Mouse (Mus musculus) kidney, embryonic 16.5 days (tissue): ENCODE data around the gene Naaladl2. TPM values are rescaled to one million over a fixed set of nuclear protein-coding genes. Genes with fewer than 3 reads are reported as not detected.

Experiments
- ATAC-seq: fragments of 200-750 bp; cut with Nextera tagmentation; 2 replicates; pipeline ENCODE4 v1.8.0; 2017; ENCODE audit warnings: moderate TSS enrichment; ENCODE audit not compliant: low FRiP score, low TSS enrichment
- H3K27ac ChIP-seq: fragments of 300-500 bp; sonication (generic); 2 replicates; pipeline ENCODE4 v1.5.1; 2014; ENCODE audit warnings: low read length
- H3K27me3 ChIP-seq: fragments of 300-500 bp; sonication (generic); 2 replicates; pipeline ENCODE4 v1.6.1; 2014; ENCODE audit warnings: low read length, control low read depth, mixed read lengths; ENCODE audit not compliant: insufficient read depth
- H3K36me3 ChIP-seq: fragments of 300-500 bp; sonication (generic); 2 replicates; pipeline ENCODE4 v1.6.1; 2014; ENCODE audit warnings: low read length, control low read depth, mixed read lengths; ENCODE audit not compliant: insufficient read depth
- H3K4me1 ChIP-seq: fragments of 300-500 bp; sonication (generic); 2 replicates; pipeline ENCODE4 v1.6.1; 2014; ENCODE audit warnings: low read length, control low read depth, mixed read lengths; ENCODE audit not compliant: insufficient read depth
- H3K4me2 ChIP-seq: fragments of 300-500 bp; sonication (generic); replicated peaks from 2 replicates; pipeline ENCODE4 v1.6.1; 2014; ENCODE audit warnings: low read depth, low read length
- H3K4me3 ChIP-seq: fragments of 300-500 bp; sonication (generic); 2 replicates; pipeline ENCODE4 v1.5.1; 2014; ENCODE audit warnings: mild to moderate bottlenecking, low read length
- H3K9ac ChIP-seq: fragments of 300-500 bp; sonication (generic); replicated peaks from 2 replicates; pipeline ENCODE4 v1.6.1; 2014; ENCODE audit warnings: low read length
- H3K9me3 ChIP-seq: fragments of 300-500 bp; sonication (generic); 2 replicates; pipeline ENCODE4 v1.6.1; 2016; ENCODE audit warnings: low read length, control low read depth
- WGBS: fragments of 180-500 bp; shearing (Covaris S2); extraction: QIAGEN DNeasy Blood & Tissue Kit; methylation state at CpG from one replicate; pipeline ENCODE4 v1.1.7; 2014; 5-methylcytosine and 5-hydroxymethylcytosine counted together
- polyA plus RNA-seq: library from polyadenylated mRNA; unstranded; fragments of >200 nt; fragmentation: Nextera tagmentation; extraction: Ambion mirVana; gene quantifications from 2 replicates; pipeline ENCODE4 v1.2.1, GENCODE M21; 2015

Naaladl2 gene
- polyA plus RNA-seq, 1 experiment from 2014 or later, result 3.3 TPM

- H3K27ac ChIP-seq, result no peak overlapping the region
- 92% methylated on average over 3 of the region's 3 CpGs for whole genome bisulfite sequencing
Measured at GRCm38 (mm10) chr3:24992078-24992477, 152.0 kb downstream of the Naaladl2 start.

GRCm38 (mm10) chr3:24982111-24982510, 161.9 kb downstream of the Naaladl2 start:
- H3K4me2 ChIP-seq, result no peak overlapping the region

More at GRCm38 (mm10) chr3:24992078-24992477, 152.0 kb downstream of the Naaladl2 start:
- H3K4me1 ChIP-seq, result no peaks in the 10 kb centered on the region
- H3K9me3 ChIP-seq, result no peaks in the 10 kb centered on the region
- H3K27me3 ChIP-seq, result no peaks in the 10 kb centered on the region
- no peaks in the 10 kb centered on the region for H3K36me3 ChIP-seq
- no peak overlapping the region for H3K4me2 ChIP-seq
- no peak overlapping the region for H3K9ac ChIP-seq
- ATAC-seq, result no peak
- H3K4me3 ChIP-seq, result no peak overlapping the region

DNA sequence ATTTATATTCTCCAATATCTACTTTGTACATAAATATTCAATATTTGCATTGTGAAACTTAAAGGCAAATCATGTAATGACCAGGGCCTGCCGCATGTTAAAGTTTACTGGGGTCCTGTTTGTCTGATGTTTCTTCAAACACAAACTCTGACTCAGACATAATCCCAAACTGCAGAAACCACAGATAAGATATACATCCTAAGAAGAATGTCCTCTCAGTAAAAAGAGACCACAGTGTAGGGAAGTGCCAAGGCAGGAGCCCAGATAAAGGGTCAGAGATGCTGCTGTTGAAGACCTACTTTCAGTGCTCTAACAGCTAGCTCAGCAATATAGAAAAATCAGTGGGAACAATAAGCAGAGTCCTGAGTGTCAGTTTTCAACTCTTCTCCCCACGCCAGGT, 201.9 kb downstream of the Naaladl2 start:
- H3K4me1 ChIP-seq, result no peaks in the 10 kb centered on the region
- no peak overlapping the region for H3K4me3 ChIP-seq
- H3K4me2 ChIP-seq, result no peak overlapping the region
- WGBS, result 85% methylated on average over 2 of the region's 2 CpGs
- no peaks in the 10 kb centered on the region for H3K9me3 ChIP-seq
- no peak overlapping the region for H3K9ac ChIP-seq
- H3K36me3 ChIP-seq, result no peaks in the 10 kb centered on the region
- no peaks in the 10 kb centered on the region for H3K27me3 ChIP-seq
- no peak for ATAC-seq
- no peak overlapping the region for H3K27ac ChIP-seq

More at GRCm38 (mm10) chr3:24982111-24982510, 161.9 kb downstream of the Naaladl2 start:
- no peak for ATAC-seq
- no peak overlapping the region for H3K9ac ChIP-seq
- no peak overlapping the region for H3K27ac ChIP-seq
- H3K4me1 ChIP-seq, result no peaks in the 10 kb centered on the region
- H3K9me3 ChIP-seq, result no peaks in the 10 kb centered on the region
- 31% methylated on average over 4 of the region's 4 CpGs for WGBS
- no peak overlapping the region for H3K4me3 ChIP-seq
- no peaks in the 10 kb centered on the region for H3K36me3 ChIP-seq
- H3K27me3 ChIP-seq, result no peaks in the 10 kb centered on the region

GRCm38 (mm10) chr3:24938507-24939182, 205.4 kb downstream of the Naaladl2 start:
- no peaks in the 10 kb centered on the region for H3K9me3 ChIP-seq
- no peaks in the 10 kb centered on the region for H3K36me3 ChIP-seq
- no peak overlapping the region for H3K9ac ChIP-seq
- no peak overlapping the region for H3K4me3 ChIP-seq
- ATAC-seq, result no peak
- no peak overlapping the region for H3K27ac ChIP-seq
- H3K4me1 ChIP-seq, result no peaks in the 10 kb centered on the region
- WGBS, result 89% methylated on average over 5 of the region's 5 CpGs
- H3K27me3 ChIP-seq, result no peaks in the 10 kb centered on the region
- no peak overlapping the region for H3K4me2 ChIP-seq

GRCm38 (mm10) chr3:24921811-24922210, 222.2 kb downstream of the Naaladl2 start:
- no peak overlapping the region for H3K9ac ChIP-seq
- H3K4me2 ChIP-seq, result no peak overlapping the region
- no peaks in the 10 kb centered on the region for H3K27me3 ChIP-seq
- 38% methylated on average over 2 of the region's 2 CpGs for WGBS
- no peaks in the 10 kb centered on the region for H3K4me1 ChIP-seq
- H3K4me3 ChIP-seq, result no peak overlapping the region
- H3K36me3 ChIP-seq, result no peaks in the 10 kb centered on the region
- no peak for ATAC-seq
- no peaks in the 10 kb centered on the region for H3K9me3 ChIP-seq
- H3K27ac ChIP-seq, result no peak overlapping the region

- Histone ChIP-seq H3K9ac (no peak overlapping the region), H3K27me3 (no peaks in the 10 kb centered on the region), H3K9me3 (no peaks in the 10 kb centered on the region), H3K27ac (no peak overlapping the region), H3K4me3 (no peak overlapping the region), H3K36me3 (no peaks in the 10 kb centered on the region), H3K4me2 (no peak overlapping the region), H3K4me1 (no peaks in the 10 kb centered on the region)
- 21% methylated on average over 6 of the region's 6 CpGs for WGBS
- ATAC-seq, result no peak
Measured at GRCm38 (mm10) chr3:24921401-24921800, 222.7 kb downstream of the Naaladl2 start.

DNA sequence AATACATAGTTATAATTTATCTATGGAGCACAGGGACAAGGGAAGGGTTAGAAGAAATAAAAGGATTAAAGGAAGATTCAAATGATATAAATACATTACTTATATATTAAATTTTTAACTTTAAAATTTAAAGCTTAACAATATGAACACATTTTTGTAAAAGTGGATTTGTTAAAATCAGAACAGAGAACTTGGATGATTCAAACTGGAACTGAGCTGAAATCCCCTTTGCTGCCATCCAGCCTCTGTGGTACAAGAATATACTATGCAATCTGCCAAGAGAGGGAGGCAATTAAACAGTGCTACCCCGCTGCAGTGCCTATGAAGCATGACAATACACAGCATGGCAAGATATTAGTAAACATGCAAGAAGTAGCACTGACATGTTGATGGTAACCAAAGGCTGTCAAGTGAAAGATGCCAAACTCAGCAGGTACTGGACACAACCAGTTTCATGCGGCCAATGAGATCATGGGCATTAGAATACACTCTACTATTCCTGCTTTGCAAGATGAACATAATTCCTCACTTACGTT, 238.6 kb downstream of the Naaladl2 start:
- WGBS, result 82% methylated on average over 3 of the region's 3 CpGs
- H3K4me1 ChIP-seq, result no peaks in the 10 kb centered on the region
- no peaks in the 10 kb centered on the region for H3K9me3 ChIP-seq
- no peak overlapping the region for H3K4me3 ChIP-seq
- no peak overlapping the region for H3K9ac ChIP-seq
- no peaks in the 10 kb centered on the region for H3K36me3 ChIP-seq
- H3K4me2 ChIP-seq, result no peak overlapping the region
- no peak for ATAC-seq
- H3K27me3 ChIP-seq, result no peaks in the 10 kb centered on the region
- no peak overlapping the region for H3K27ac ChIP-seq

GRCm38 (mm10) chr3:24888801-24889200, 255.3 kb downstream of the Naaladl2 start:
- H3K27ac ChIP-seq, result no peak overlapping the region
- 87% methylated on average over 3 of the region's 3 CpGs for WGBS
- no peaks in the 10 kb centered on the region for H3K27me3 ChIP-seq
- ATAC-seq, result no peak
- no peaks in the 10 kb centered on the region for H3K36me3 ChIP-seq
- H3K9me3 ChIP-seq, result no peaks in the 10 kb centered on the region
- no peak overlapping the region for H3K4me3 ChIP-seq
- no peak overlapping the region for H3K9ac ChIP-seq
- no peak overlapping the region for H3K4me2 ChIP-seq
- no peaks in the 10 kb centered on the region for H3K4me1 ChIP-seq

DNA sequence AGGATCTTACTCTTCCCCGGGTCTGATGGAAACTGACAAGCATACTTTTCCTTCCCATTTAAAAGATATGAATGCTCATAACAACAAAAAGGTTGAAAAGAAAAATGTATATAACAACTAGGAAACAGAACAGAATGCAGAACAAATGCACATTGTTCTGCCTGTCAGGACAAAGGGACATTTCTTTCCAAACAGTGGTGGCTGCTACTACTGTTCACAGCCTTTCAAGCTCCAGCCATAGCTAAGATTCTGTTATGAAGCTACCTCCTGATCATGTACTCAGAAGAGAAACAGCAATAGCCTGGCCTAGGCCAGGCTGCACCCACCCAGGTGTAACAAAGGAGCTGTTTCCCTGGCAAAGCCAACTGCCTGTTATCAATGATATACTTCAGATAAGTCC, 271.8 kb downstream of the Naaladl2 start:
- no peak for ATAC-seq
- Histone ChIP-seq H3K27ac (no peak overlapping the region), H3K27me3 (no peaks in the 10 kb centered on the region), H3K36me3 (no peaks in the 10 kb centered on the region), H3K9me3 (no peaks in the 10 kb centered on the region), H3K4me1 (no peaks in the 10 kb centered on the region), H3K9ac (no peak overlapping the region), H3K4me3 (no peak overlapping the region), H3K4me2 (no peak overlapping the region)
- 86% methylated on average over 1 of the region's 1 CpGs for whole genome bisulfite sequencing

DNA sequence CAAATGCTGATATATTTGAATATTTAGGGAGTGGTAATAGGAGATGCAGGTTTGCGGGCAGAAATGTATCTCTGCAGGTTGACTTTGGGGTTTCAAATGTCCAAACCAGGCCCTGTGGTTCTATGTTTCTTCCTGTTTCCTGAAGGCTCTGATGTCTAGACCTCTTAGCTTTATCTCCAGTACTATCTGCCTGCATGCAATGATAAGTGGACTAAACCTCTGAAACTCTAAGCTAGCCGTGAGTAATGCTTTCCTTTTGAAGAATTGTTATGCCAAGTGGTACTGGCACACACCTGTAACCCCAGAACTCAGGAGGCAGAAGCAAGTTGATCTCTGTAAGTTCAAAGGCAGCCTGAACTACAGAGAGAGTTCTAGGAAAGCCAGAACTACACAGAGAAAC, 291.1 kb downstream of the Naaladl2 start:
- 69% methylated on average over 2 of the region's 2 CpGs for WGBS
- Histone ChIP-seq H3K36me3 (no peaks in the 10 kb centered on the region), H3K9me3 (no peaks in the 10 kb centered on the region), H3K4me1 (no peaks in the 10 kb centered on the region), H3K4me2 (no peak overlapping the region), H3K27ac (no peak overlapping the region), H3K27me3 (no peaks in the 10 kb centered on the region), H3K9ac (no peak overlapping the region), H3K4me3 (no peak overlapping the region)
- ATAC-seq, result no peak
